Mouse (Mus musculus) cerebellum, postnatal 4 days (tissue): ENCODE measurements at regions not wholly inside any gene's neighbourhood (a gene's known extent, or its start where the extent isn't known, plus 50 kb on each side); places are given as distances from the start of the nearest gene placed in this dataset.
"Not testable (repeated sequence)": the region's sequence is repeated elsewhere in the genome, so short reads cannot be mapped to it uniquely, and the experiment has no call there.

Source experiments
- DNase-seq, 2 experiments: peaks; one replicate each; pipeline ENCODE4 v3.0.0; 2022; ENCODE audit warnings: low spot score in 2 of 2, mixed read lengths in 1 of 2

GRCm38 (mm10) chr1:94969543-94969942, 343.9 kb upstream of the Fam174a start:
- DNase-seq: no peak

- DNase-seq: no peak
These were observed 343.2 kb upstream of the Fam174a start for GRCm38 (mm10) chr1:94970103-94970759.

GRCm38 (mm10) chr1:94993338-94993737, 320.1 kb upstream of the Fam174a start:
- no peak for DNase-seq

GRCm38 (mm10) chr1:95003900-95004299, 309.5 kb upstream of the Fam174a start:
- no peak for DNase-seq

GRCm38 (mm10) chr1:95030579-95030978, 282.8 kb upstream of the Fam174a start:
- no peak for DNase-seq

- DNase-seq: not testable (repeated sequence)
These were observed 279.6 kb upstream of the Fam174a start for GRCm38 (mm10) chr1:95033661-95034414.

GRCm38 (mm10) chr1:95038411-95038810, 275.0 kb upstream of the Fam174a start:
- DNase-seq: no peak

- DNase-seq: no peak
These were observed 273.1 kb upstream of the Fam174a start for GRCm38 (mm10) chr1:95040332-95040731.

- no peak for DNase-seq
These were observed 270.1 kb upstream of the Fam174a start for GRCm38 (mm10) chr1:95043355-95043754.

- no peak for DNase-seq
These were observed 248.9 kb upstream of the Fam174a start for GRCm38 (mm10) chr1:95064330-95065193.

GRCm38 (mm10) chr1:95065620-95066019, 247.8 kb upstream of the Fam174a start:
- DNase-seq: no peak

GRCm38 (mm10) chr1:95066040-95066439, 247.4 kb upstream of the Fam174a start:
- DNase-seq: no peak

GRCm38 (mm10) chr1:95075151-95075550, 238.3 kb upstream of the Fam174a start:
- no peak for DNase-seq

- no peak for DNase-seq
These were observed 203.5 kb upstream of the Fam174a start for GRCm38 (mm10) chr1:95109966-95110365.

- no peak for DNase-seq
These were observed 199.9 kb upstream of the Fam174a start for GRCm38 (mm10) chr1:95113493-95113892.

GRCm38 (mm10) chr1:95147531-95147930, 165.9 kb upstream of the Fam174a start:
- DNase-seq: no peak

- DNase-seq: no peak
These were observed 139.3 kb upstream of the Fam174a start for GRCm38 (mm10) chr1:95174013-95174582.

- DNase-seq: peak in 1 of 2 experiments; percentile 5
These were observed 94.5 kb upstream of the Fam174a start for GRCm38 (mm10) chr1:95218912-95219311.

- DNase-seq: no peak
These were observed 90.1 kb upstream of the Fam174a start for GRCm38 (mm10) chr1:95223289-95223688.

- DNase-seq: no peak
These were observed 71.7 kb upstream of the Fam174a start for GRCm38 (mm10) chr1:95241671-95242150.
